In genomic region chr1:13863712-13864111, GRCm38 (mm10) we compare ENCODE assay signal across 17 mouse cellular contexts.
"Had no signal": no experiment of that assay in that cellular context is flagged by ENCODE, and none has a peak within 500 bp of the region (broad histone marks: within the 10 kb centered on the region; RNA-seq: fewer than 3 reads in every experiment).

No protein-coding gene starts in this region.

- H3K9ac ChIP-seq: lung, embryonic 15.5 days; midbrain, embryonic 13.5 days; midbrain, embryonic 15.5 days; neural tube, embryonic 12.5 days; stomach, embryonic 15.5 days had no signal

- H3K27ac ChIP-seq: lung, embryonic 15.5 days; macrophage; midbrain, embryonic 13.5 days; midbrain, embryonic 15.5 days; neural tube, embryonic 12.5 days; stomach, embryonic 15.5 days; stomach, postnatal 0 days had no signal

- H3K4me3 ChIP-seq: lung, embryonic 15.5 days; megakaryocyte, embryonic 14.5 days; midbrain, embryonic 13.5 days; midbrain, embryonic 15.5 days; neural tube, embryonic 12.5 days; stomach, embryonic 15.5 days had no signal

- ATAC-seq: lung, postnatal 0 days; midbrain, embryonic 13.5 days; midbrain, embryonic 15.5 days had no signal

- H3K4me1 ChIP-seq: lung, embryonic 15.5 days; megakaryocyte, embryonic 14.5 days; midbrain, embryonic 15.5 days; neural tube, embryonic 12.5 days; stomach, embryonic 15.5 days had no signal

- H3K9me3 ChIP-seq: lung, embryonic 15.5 days; megakaryocyte, embryonic 14.5 days; midbrain, embryonic 13.5 days; midbrain, embryonic 15.5 days; neural tube, embryonic 12.5 days; stomach, embryonic 15.5 days had no signal

- DNase-seq: lung, adult 2 months; lung, postnatal 14 days; lung, postnatal 36 days; right cerebral cortex, postnatal 14 days; thymus, adult 2 months; thymus, postnatal 25 days; thymus, postnatal 4 days had no signal

- H3K27me3 ChIP-seq: lung, embryonic 15.5 days; megakaryocyte, embryonic 14.5 days; stomach, embryonic 15.5 days had no signal

- H3K4me2 ChIP-seq: lung, embryonic 15.5 days; midbrain, embryonic 11.5 days; midbrain, embryonic 13.5 days; midbrain, embryonic 15.5 days; neural tube, embryonic 12.5 days; stomach, embryonic 15.5 days had no signal

- H3K36me3 ChIP-seq: lung, embryonic 15.5 days; midbrain, embryonic 13.5 days; midbrain, embryonic 15.5 days; neural tube, embryonic 12.5 days; stomach, embryonic 15.5 days had no signal
